Mouse (Mus musculus): ENCODE measurements around the gene Gm3187.
"Not testable (repeated sequence)": the region's sequence is repeated elsewhere in the genome, so short reads cannot be mapped to it uniquely, and the experiment has no call there.

Gm3187 gene

DNA sequence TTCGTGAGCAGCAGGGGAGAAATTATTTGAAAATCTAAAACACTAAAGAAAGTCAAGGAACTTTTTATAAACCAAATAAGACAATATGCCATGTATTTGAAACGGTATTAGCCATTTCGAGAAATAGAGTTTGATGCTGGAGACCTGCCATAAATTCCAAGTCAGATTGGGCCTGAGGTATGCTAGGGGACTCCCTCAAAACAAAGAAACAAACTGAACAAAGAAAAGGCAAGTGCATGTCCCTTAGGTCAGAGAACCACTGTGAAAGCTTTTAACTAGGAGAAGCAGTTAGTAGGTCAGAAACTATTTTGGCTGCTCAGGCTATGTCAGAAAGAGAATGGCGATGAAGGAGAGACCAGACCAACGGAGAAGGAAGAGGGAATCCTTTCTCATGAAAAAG is at the start of gene Gm3187:
Gm3187 (plus strand) TSS at position 301 of the 400 bp plus-strand sequence.
- not testable (repeated sequence) for DNase-seq (ENCODE audit: low spot score in 2 of 2)

DNA sequence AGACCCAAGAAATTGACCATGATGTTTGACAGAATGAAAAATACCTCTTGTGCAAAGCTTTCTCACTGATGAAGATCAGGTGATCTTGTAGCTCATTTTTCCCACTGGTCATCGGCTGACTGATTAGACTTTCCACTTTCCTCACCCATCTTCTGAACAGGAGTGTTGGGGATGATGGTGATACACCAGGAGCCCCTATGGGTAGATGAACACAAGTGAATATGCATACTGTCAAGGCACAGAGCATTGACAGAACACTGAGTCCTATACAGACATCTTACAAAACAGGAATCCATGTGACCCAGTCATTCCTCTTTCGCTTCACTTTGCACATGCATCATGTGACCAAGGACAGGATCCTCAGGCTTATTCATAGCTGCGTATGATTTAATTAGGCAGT is 28.6 kb upstream of the Gm3187 start, which contains the start of gene Gm3194:
Gm3194 (minus strand) TSS at position 101 of the 400 bp plus-strand sequence.
- DNase-seq (ENCODE audit: low spot score in 2 of 2) = not testable (repeated sequence)

DNA sequence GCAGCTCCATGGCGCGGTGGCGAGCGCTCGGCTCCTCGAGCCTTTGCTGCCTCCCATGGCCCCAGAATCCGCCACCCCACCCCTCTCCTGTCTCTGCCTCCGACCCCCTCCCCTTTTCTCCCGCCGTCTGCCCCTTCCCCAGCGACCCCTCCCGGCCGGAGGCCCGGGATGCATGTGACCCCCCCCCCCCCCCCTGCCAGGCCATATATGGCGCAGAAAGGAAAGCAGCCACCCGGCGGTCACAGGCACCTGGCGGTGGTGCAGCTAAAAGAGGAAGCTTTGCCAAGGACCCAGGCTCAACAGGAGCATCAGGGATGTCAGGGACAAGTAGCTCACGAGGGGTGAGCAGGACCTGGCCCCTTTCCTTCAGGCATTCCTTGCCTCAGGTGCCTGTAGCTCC is 23.5 kb upstream of the Gm3187 start:
- not testable (repeated sequence) for DNase-seq (ENCODE audit: low spot score in 2 of 2)

DNA sequence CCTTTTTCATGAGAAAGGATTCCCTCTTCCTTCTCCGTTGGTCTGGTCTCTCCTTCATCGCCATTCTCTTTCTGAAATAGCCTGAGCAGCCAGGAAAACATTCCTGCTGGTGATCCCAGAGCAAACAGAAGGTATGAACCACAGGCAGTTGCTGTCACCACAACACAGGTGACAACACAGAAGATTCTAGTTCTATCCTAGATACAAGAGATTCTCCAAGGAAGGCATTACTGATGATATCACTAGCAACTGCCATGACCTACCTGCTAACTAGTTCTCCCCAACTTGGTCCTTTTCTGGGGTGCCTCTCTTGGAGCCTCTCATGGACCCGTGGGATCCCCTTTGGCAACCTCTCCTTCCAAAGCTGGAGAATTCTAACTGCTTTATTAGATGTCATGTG is 6.3 kb upstream of the Gm3187 start, which contains the start of gene Gm8246:
Gm8246 (minus strand) TSS at position 101 of the 400 bp plus-strand sequence.
- DNase-seq (ENCODE audit: low spot score in 2 of 2) = not testable (repeated sequence)

DNA sequence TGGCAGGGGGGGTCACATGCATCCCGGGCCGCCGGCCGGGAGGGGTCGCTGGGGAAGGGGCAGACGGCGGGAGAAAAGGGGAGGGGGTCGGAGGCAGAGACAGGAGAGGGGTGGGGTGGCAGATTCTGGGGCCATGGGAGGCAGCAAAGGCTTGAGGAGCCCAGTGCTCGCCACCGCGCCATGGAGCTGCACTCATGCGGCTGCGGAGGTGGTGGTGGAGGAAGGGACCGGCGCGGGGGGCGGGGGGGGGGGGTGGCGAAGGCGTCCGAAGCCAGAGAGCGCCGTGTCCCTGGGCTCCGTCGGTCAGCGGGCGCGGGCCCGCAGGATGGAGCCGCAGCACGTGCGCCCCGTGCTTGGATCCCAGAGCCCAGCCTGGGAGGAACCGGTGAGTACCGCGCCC is 17.4 kb downstream of the Gm3187 start, which contains the start of gene Gm3488:
Gm3488 (plus strand) TSS at position 301 of the 400 bp plus-strand sequence.
- DNase-seq (ENCODE audit: low spot score in 2 of 2) = not testable (repeated sequence)

DNA sequence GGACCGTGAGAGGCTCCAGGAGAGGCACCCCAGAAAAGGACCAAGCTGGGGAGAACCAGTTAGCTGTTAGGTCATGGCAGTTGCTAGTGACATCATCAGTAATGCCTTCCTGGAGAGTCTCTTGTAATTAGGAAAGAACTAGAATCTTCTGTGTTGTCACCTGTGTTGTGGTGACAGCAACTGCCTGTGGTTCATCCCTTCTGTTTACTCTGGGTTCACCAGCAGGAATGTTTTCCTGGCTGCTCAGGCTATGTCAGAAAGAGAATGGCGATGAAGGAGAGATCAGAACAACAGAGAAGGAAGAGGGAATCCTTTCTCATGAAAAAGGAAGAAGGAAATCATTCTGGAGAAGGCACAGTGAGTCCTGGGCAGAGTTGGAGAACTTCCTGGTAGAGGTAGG is 54.2 kb downstream of the Gm3187 start, which contains the start of gene Gm3532:
Gm3532 (plus strand) TSS at position 301 of the 400 bp plus-strand sequence.
- DNase-seq (ENCODE audit: low spot score in 2 of 2) = not testable (repeated sequence)

Data from spleen, postnatal 36 days (tissue).